In genomic region chr9:21136401-21136800, GRCm38 (mm10) we compare ENCODE assay signal across 11 mouse cellular contexts. TPM values are rescaled to one million over a fixed set of nuclear protein-coding genes. Genes with fewer than 3 reads are reported as not detected.
DNase-seq lines count a peak whose midpoint lies in the region; ATAC-seq and TF ChIP-seq lines count a peak whose summit lies in the region.
"Had no signal": no experiment of that assay in that cellular context is flagged by ENCODE, and none has a peak within 500 bp of the region (broad histone marks: within the 10 kb centered on the region; RNA-seq: fewer than 3 reads in every experiment).

No protein-coding gene starts in this region.

- TF ChIP-seq POLR2A in lung, adult 2 months (IDR thresholded peaks at IDR 0.05; ENCODE audit: borderline replicate concordance, extremely low read depth, low read depth, low read length), result no peak

- no peaks in the 10 kb centered on the region for H3K9me3 ChIP-seq in midbrain, postnatal 0 days (ENCODE audit: low read length)

- no peak overlapping the region for H3K27ac ChIP-seq in midbrain, postnatal 0 days (ENCODE audit: low read depth, low read length)

- no peak for ATAC-seq in midbrain, postnatal 0 days (ENCODE audit: low FRiP score)

- DNase-seq in kidney, adult 11 months, result peak; percentile 27
- no peak for DNase-seq in kidney, adult 8-10 months
- peak; percentile 43 for DNase-seq in lung, postnatal 10 days
- no peak for DNase-seq in lung, adult 2 months
- DNase-seq in T-cell, adult 2 months (ENCODE audit: low spot score), result peak; percentile 54
- DNase-seq in lung, postnatal 25 days (ENCODE audit: low spot score), result peak; percentile 41
- no peak for DNase-seq in urinary bladder, adult 18-20 months (ENCODE audit: low spot score in 2 of 2)
- DNase-seq in midbrain, postnatal 0 days (ENCODE audit: low spot score), result no peak
- DNase-seq: adrenal gland, postnatal 25 days; cerebellum, adult 11-12 months; spleen, adult 18-20 months had no signal

- no peak overlapping the region for H3K4me2 ChIP-seq in midbrain, postnatal 0 days (ENCODE audit: low read depth, low read length, poor library complexity, severe bottlenecking)

- TF ChIP-seq CTCF in lung, adult 2 months (IDR thresholded peaks at IDR 0.05; ENCODE audit: insufficient read depth, low read length), result no peak
- no peak for TF ChIP-seq CTCF in midbrain, postnatal 0 days (IDR thresholded peaks at IDR 0.05)

- no peaks in the 10 kb centered on the region for H3K27me3 ChIP-seq in midbrain, postnatal 0 days (ENCODE audit: insufficient read depth, low read length)

- H3K36me3 ChIP-seq in midbrain, postnatal 0 days (ENCODE audit: insufficient read depth, low read length), result peaks cover 32% of the 10 kb centered on the region

- H3K9ac ChIP-seq in midbrain, postnatal 0 days (replicated peaks; ENCODE audit: low read length, poor library complexity, severe bottlenecking), result no peak overlapping the region

- H3K4me1 ChIP-seq in lung, adult 2 months (ENCODE audit: control insufficient read depth, insufficient read depth, low read length), result peaks cover 23% of the 10 kb centered on the region
- no peaks in the 10 kb centered on the region for H3K4me1 ChIP-seq in midbrain, postnatal 0 days (ENCODE audit: insufficient read depth, low read length)

- WGBS in lung, adult 2 months, result 47% methylated on average over 6 of the region's 6 CpGs
- WGBS in midbrain, postnatal 0 days, result 87% methylated on average over 6 of the region's 6 CpGs

- H3K4me3 ChIP-seq in lung, adult 2 months (replicated peaks; ENCODE audit: extremely low read depth, low read depth, low read length), result no peak overlapping the region
- no peak overlapping the region for H3K4me3 ChIP-seq in midbrain, postnatal 0 days (ENCODE audit: low read depth, low read length)

RNA-seq across cellular contexts. Expression of gene Tyk2, which starts 5.4 kb away (rescaled TPM):
- 33.7 and 34.3 TPM in 2 replicates for polyA plus RNA-seq in lung, adult 2 months (2012; rRNA removed)
- total RNA-seq in midbrain, postnatal 0 days (2014; rRNA removed), result 9.8 and 9.9 TPM in 2 replicates
- polyA plus RNA-seq in midbrain, postnatal 0 days (2015; fragmentation: Nextera tagmentation; extraction: Ambion mirVana), result 4.8 and 5.4 TPM in 2 replicates

RNA-seq across cellular contexts. Expression of gene Cdc37, which starts 13.4 kb away (rescaled TPM):
- 49.3 and 65.5 TPM in 2 replicates for polyA plus RNA-seq in lung, adult 2 months (2012; rRNA removed)
- total RNA-seq in midbrain, postnatal 0 days (2014; rRNA removed), result 29.0 and 37.7 TPM in 2 replicates
- 179 and 186 TPM in 2 replicates for polyA plus RNA-seq in midbrain, postnatal 0 days (2015; fragmentation: Nextera tagmentation; extraction: Ambion mirVana)

RNA-seq across cellular contexts. Expression of gene Pde4a, which starts 29.1 kb away (rescaled TPM):
- 13.1 and 13.8 TPM in 2 replicates for polyA plus RNA-seq in lung, adult 2 months (2012; rRNA removed)
- total RNA-seq in midbrain, postnatal 0 days (2014; rRNA removed), result 40.7 and 46.5 TPM in 2 replicates
- 59.8 and 63.8 TPM in 2 replicates for polyA plus RNA-seq in midbrain, postnatal 0 days (2015; fragmentation: Nextera tagmentation; extraction: Ambion mirVana)

RNA-seq across cellular contexts. Expression of gene Raver1, which starts 44.6 kb away (rescaled TPM):
- polyA plus RNA-seq in lung, adult 2 months (2012; rRNA removed), result 61.9 and 63.4 TPM in 2 replicates
- total RNA-seq in midbrain, postnatal 0 days (2014; rRNA removed), result 38.7 and 41.0 TPM in 2 replicates
- polyA plus RNA-seq in midbrain, postnatal 0 days (2015; fragmentation: Nextera tagmentation; extraction: Ambion mirVana), result 20.2 and 20.7 TPM in 2 replicates

RNA-seq across cellular contexts. Expression of gene Gm38431, which starts 44.6 kb away (rescaled TPM):
- 3.0 and 9.7 TPM in 2 replicates for polyA plus RNA-seq in lung, adult 2 months (2012; rRNA removed)
- total RNA-seq in midbrain, postnatal 0 days (2014; rRNA removed), result 2.1 and 5.8 TPM in 2 replicates
- polyA plus RNA-seq in midbrain, postnatal 0 days (2015; fragmentation: Nextera tagmentation; extraction: Ambion mirVana), result 0.38 and 0.48 TPM in 2 replicates

Comparison
In these comparisons a context has a peak if more than half of its experiments do, and no peak if none do; other contexts are left out.
1. DNase-seq: peak in kidney, adult 11 months (single experiment), lung, postnatal 10 days (single experiment), T-cell, adult 2 months (single experiment) and lung, postnatal 25 days (single experiment); none in kidney, adult 8-10 months (0 of 2), lung, adult 2 months (single experiment), urinary bladder, adult 18-20 months (0 of 2) and midbrain, postnatal 0 days (single experiment).